Mouse (Mus musculus) neural tube, embryonic 13.5 days (tissue): Measurements from ENCODE around the gene Rbfox1. TPM values are rescaled to one million over a fixed set of nuclear protein-coding genes. Genes with fewer than 3 reads are reported as not detected.
A peak's percentile ranks its signal among the peaks of the same experiment; 100 is the strongest.

Source experiments
- ATAC-seq: fragments of 200-750 bp; cut with Nextera tagmentation; 2 replicates; pipeline ENCODE4 v1.8.0; 2017; ENCODE audit warnings: low read depth, mild to moderate bottlenecking, moderate TSS enrichment, moderate library complexity
- H3K27ac ChIP-seq: fragments of 300-500 bp; sonication (generic); replicated peaks from 2 replicates; pipeline ENCODE4 v1.5.1; 2015; ENCODE audit warnings: moderate library complexity, mild to moderate bottlenecking, inconsistent platforms
- H3K27me3 ChIP-seq: fragments of 300-500 bp; sonication (generic); 2 replicates; pipeline ENCODE4 v1.6.1; 2015; ENCODE audit warnings: mild to moderate bottlenecking, inconsistent platforms
- H3K36me3 ChIP-seq: fragments of 300-500 bp; sonication (generic); 2 replicates; pipeline ENCODE4 v1.6.1; 2015; ENCODE audit warnings: mild to moderate bottlenecking, inconsistent platforms
- H3K4me1 ChIP-seq: fragments of 300-500 bp; sonication (generic); replicated peaks from 2 replicates; pipeline ENCODE4 v1.6.1; 2015; ENCODE audit warnings: inconsistent platforms
- H3K4me2 ChIP-seq: fragments of 300-500 bp; sonication (generic); 2 replicates; pipeline ENCODE4 v1.6.1; 2015; ENCODE audit warnings: inconsistent platforms, mild to moderate bottlenecking, moderate library complexity
- H3K4me3 ChIP-seq: fragments of 300-500 bp; sonication (generic); 2 replicates; pipeline ENCODE4 v1.5.1; 2015; ENCODE audit warnings: mild to moderate bottlenecking, inconsistent platforms
- H3K9ac ChIP-seq: fragments of 300-500 bp; sonication (generic); 2 replicates; pipeline ENCODE4 v1.6.1; 2015; ENCODE audit warnings: moderate library complexity, mild to moderate bottlenecking, inconsistent platforms
- H3K9me3 ChIP-seq: fragments of 300-500 bp; sonication (generic); 2 replicates; pipeline ENCODE4 v1.6.1; 2016; ENCODE audit warnings: inconsistent platforms
- WGBS: fragments of 180-500 bp; shearing (Covaris S2); methylation state at CpG from one replicate; pipeline ENCODE4 v1.1.7; 2015; 5-methylcytosine and 5-hydroxymethylcytosine counted together
- polyA plus RNA-seq: library from polyadenylated mRNA; unstranded; fragments of >200 nt; fragmentation: Nextera tagmentation; extraction: Ambion mirVana; gene quantifications from 2 replicates; pipeline ENCODE4 v1.2.1, GENCODE M21; 2015

Rbfox1 gene
- polyA plus RNA-seq, 1 experiment from 2014 or later, result 229 TPM

DNA sequence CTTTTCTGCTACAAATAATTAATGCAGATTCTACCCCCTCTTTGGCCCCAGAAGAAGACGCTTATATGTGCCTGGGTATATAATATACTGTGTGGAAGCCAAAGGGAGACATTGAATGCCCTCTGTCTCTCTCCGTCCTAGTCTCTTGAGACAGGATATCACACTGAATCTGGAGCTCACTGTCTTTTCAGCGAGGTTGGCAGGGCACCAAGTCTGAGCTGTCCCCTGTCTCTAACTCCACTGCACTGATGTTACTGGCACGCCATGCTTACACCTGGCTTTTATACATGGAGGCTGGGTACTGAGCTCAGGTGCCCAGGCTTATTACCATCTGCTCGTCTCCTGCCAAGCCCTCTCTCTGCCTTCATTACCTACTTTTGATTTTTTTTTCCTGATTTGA is 1343.1 kb downstream of the Rbfox1 start:
- peaks cover 18% of the 10 kb centered on the region for H3K36me3 ChIP-seq
- peaks cover 7% of the 10 kb centered on the region; the same call in 1 of the 2 replicates for H3K4me1 ChIP-seq
- no peak for ATAC-seq
- no peaks in the 10 kb centered on the region for H3K27me3 ChIP-seq
- WGBS, result 68% methylated on average over 5 of the region's 5 CpGs
- H3K9ac ChIP-seq, result no peak overlapping the region
- no peak overlapping the region for H3K4me2 ChIP-seq
- no peaks in the 10 kb centered on the region for H3K9me3 ChIP-seq
- H3K4me3 ChIP-seq, result no peak overlapping the region
- no peak overlapping the region for H3K27ac ChIP-seq

- no peak overlapping the region for H3K27ac ChIP-seq
- H3K27me3 ChIP-seq, result no peaks in the 10 kb centered on the region
- H3K36me3 ChIP-seq, result peaks cover 16% of the 10 kb centered on the region
- no peak overlapping the region for H3K9ac ChIP-seq
- peaks cover 7% of the 10 kb centered on the region; the same call in 1 of the 2 replicates for H3K4me1 ChIP-seq
- no peak for ATAC-seq
- 79% methylated on average over 4 of the region's 4 CpGs for WGBS
- no peak overlapping the region for H3K4me2 ChIP-seq
- H3K9me3 ChIP-seq, result no peaks in the 10 kb centered on the region
- H3K4me3 ChIP-seq, result no peak overlapping the region
Observed at GRCm38 (mm10) chr16:7229232-7229631, 1344.1 kb downstream of the Rbfox1 start.

GRCm38 (mm10) chr16:7241627-7242026 is 1356.5 kb downstream of the Rbfox1 start:
- Histone ChIP-seq H3K4me3 (no peak overlapping the region), H3K9me3 (no peaks in the 10 kb centered on the region), H3K9ac (no peak overlapping the region), H3K4me2 (no peak overlapping the region), H3K4me1 (peaks cover 23% of the 10 kb centered on the region), H3K27ac (0 out of 2 replicates have a peak overlapping the region, but pooled peaks have one; percentile 33), H3K27me3 (no peaks in the 10 kb centered on the region), H3K36me3 (peaks cover 6% of the 10 kb centered on the region; the same call in 1 of the 2 replicates)
- ATAC-seq, result no peak
- whole genome bisulfite sequencing, result 77% methylated on average over 3 of the region's 3 CpGs

DNA sequence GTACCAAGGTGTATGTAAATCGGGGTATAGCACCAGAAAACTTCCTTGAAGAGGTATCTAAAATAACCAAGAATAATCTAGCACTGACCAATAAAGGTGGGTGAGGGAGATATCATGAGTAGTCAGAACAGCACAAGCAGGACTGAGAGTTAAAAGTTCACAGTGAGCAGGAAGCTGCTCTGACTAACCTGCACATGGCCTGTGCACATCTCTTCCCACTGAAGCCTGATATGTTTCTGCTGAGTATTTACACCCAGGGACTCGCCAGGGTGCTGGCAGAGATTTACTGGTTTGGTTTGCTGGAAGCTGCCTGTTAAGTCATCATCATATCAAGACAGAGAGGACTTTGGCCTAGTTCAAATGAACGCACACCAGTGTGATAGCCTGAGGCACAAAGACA is 1357.3 kb downstream of the Rbfox1 start:
- no peak overlapping the region for H3K4me2 ChIP-seq
- no peak for ATAC-seq
- H3K27me3 ChIP-seq, result no peaks in the 10 kb centered on the region
- H3K4me3 ChIP-seq, result no peak overlapping the region
- peaks cover 23% of the 10 kb centered on the region for H3K4me1 ChIP-seq
- WGBS, result 88% methylated on average over 3 of the region's 3 CpGs
- H3K9me3 ChIP-seq, result no peaks in the 10 kb centered on the region
- H3K9ac ChIP-seq, result no peak overlapping the region
- peaks cover 6% of the 10 kb centered on the region; the same call in 1 of the 2 replicates for H3K36me3 ChIP-seq
- H3K27ac ChIP-seq, result no peak overlapping the region

- WGBS, result 92% methylated on average over 1 of the region's 1 CpGs
Observed at GRCm38 (mm10) chr16:7244382-7244781, 1359.2 kb downstream of the Rbfox1 start.

GRCm38 (mm10) chr16:7251696-7252095 is 1366.5 kb downstream of the Rbfox1 start:
- Histone ChIP-seq H3K4me3 (no peak overlapping the region), H3K4me1 (peaks cover 12% of the 10 kb centered on the region), H3K4me2 (no peak overlapping the region), H3K36me3 (no peaks in the 10 kb centered on the region), H3K9me3 (no peaks in the 10 kb centered on the region), H3K27me3 (no peaks in the 10 kb centered on the region), H3K9ac (no peak overlapping the region), H3K27ac (0 out of 2 replicates have a peak overlapping the region, but pooled peaks have one; percentile 28)
- 47% methylated on average over 4 of the region's 4 CpGs for WGBS
- no peak for ATAC-seq

More at GRCm38 (mm10) chr16:7244382-7244781, 1359.2 kb downstream of the Rbfox1 start:
- Histone ChIP-seq H3K4me2 (no peak overlapping the region), H3K9ac (no peak overlapping the region), H3K4me1 (peaks cover 21% of the 10 kb centered on the region), H3K36me3 (peaks cover 6% of the 10 kb centered on the region; the same call in 1 of the 2 replicates), H3K27me3 (no peaks in the 10 kb centered on the region), H3K9me3 (no peaks in the 10 kb centered on the region), H3K27ac (no peak overlapping the region), H3K4me3 (no peak overlapping the region)
- no peak for ATAC-seq

DNA sequence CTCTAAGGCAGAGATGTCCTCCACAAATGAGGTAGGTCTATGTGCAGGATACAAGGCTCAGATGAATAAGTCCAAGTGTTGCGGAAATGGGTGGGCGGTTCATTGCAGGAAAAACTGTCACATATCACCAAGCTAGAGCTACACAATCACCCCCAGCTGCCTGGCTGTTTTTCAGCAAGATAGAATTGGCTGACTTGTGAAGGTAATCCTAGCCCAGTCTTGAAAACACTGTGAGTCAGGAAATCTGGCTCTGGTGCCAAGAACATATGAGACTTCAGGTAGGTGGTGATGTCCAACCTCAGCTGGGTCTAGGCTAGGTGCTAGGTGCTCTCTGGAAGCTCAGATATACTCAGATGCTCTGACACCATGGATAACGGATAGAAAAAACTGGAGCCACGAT is 1372.2 kb downstream of the Rbfox1 start:
- no peak overlapping the region for H3K9ac ChIP-seq
- no peaks in the 10 kb centered on the region for H3K36me3 ChIP-seq
- WGBS, result 96% methylated on average over 4 of the region's 4 CpGs
- H3K4me2 ChIP-seq, result no peak overlapping the region
- no peak overlapping the region for H3K4me3 ChIP-seq
- H3K4me1 ChIP-seq, result no peaks in the 10 kb centered on the region
- no peak for ATAC-seq
- no peaks in the 10 kb centered on the region for H3K9me3 ChIP-seq
- H3K27ac ChIP-seq, result no peak overlapping the region
- H3K27me3 ChIP-seq, result no peaks in the 10 kb centered on the region

DNA sequence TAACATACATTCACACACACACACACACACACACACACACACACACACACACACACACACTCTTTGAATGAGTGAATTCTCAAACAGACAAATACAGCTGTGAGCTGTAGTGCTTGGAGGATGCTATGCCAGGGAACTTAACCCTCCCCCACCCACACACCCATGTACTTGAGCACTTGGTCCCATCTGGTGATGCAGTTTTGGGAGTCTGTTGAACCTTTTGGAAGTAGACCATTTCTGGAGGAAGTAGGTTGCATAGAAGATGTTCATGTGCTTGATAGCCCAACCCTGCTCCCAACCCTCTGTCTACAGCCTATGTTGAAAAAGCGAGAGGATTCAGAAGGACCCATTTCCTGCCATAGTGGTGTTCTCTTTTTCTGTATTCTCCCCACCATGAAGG is 1378.1 kb downstream of the Rbfox1 start:
- peaks cover 12% of the 10 kb centered on the region for H3K4me1 ChIP-seq
- no peak overlapping the region for H3K4me3 ChIP-seq
- no peaks in the 10 kb centered on the region for H3K9me3 ChIP-seq
- no peak overlapping the region for H3K9ac ChIP-seq
- H3K27ac ChIP-seq, result no peak overlapping the region
- no peak overlapping the region for H3K4me2 ChIP-seq
- ATAC-seq, result no peak
- WGBS, result 89% methylated on average over 1 of the region's 1 CpGs
- no peaks in the 10 kb centered on the region for H3K36me3 ChIP-seq
- H3K27me3 ChIP-seq, result no peaks in the 10 kb centered on the region

GRCm38 (mm10) chr16:7265715-7266114 is 1380.6 kb downstream of the Rbfox1 start:
- Histone ChIP-seq H3K27me3 (no peaks in the 10 kb centered on the region), H3K4me3 (no peak overlapping the region), H3K4me1 (peaks cover 16% of the 10 kb centered on the region), H3K9ac (no peak overlapping the region), H3K4me2 (no peak overlapping the region), H3K9me3 (no peaks in the 10 kb centered on the region), H3K27ac (no peak overlapping the region), H3K36me3 (no peaks in the 10 kb centered on the region)
- ATAC-seq, result no peak

DNA sequence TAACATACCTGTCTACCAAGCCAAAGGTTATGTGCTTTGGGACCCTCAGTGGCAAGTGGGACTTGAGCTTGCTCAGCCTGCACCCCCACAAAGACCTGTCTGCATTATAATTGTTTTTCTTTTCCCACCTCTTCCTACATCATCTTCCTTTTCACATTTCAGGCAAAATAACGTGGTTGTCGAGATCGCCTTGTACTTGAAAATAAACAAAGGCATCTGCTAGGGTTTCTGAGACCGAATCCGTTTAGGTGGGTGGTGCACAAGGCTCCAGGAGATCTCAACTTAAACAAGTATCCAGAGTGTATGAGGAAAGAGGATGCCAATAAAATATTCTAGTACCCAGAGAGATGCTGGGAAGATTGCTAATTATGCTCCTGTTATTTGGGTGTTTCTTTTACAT is 1390.3 kb downstream of the Rbfox1 start:
- H3K4me3 ChIP-seq, result no peak overlapping the region
- H3K27ac ChIP-seq, result no peak overlapping the region
- no peaks in the 10 kb centered on the region for H3K27me3 ChIP-seq
- no peaks in the 10 kb centered on the region for H3K9me3 ChIP-seq
- WGBS, result 92% methylated on average over 5 of the region's 5 CpGs
- peaks cover 14% of the 10 kb centered on the region for H3K36me3 ChIP-seq
- no peak for ATAC-seq
- no peak overlapping the region for H3K4me2 ChIP-seq
- H3K9ac ChIP-seq, result no peak overlapping the region
- 0 out of 2 replicates have a peak, but pooled peaks cover 10% of the 10 kb centered on the region for H3K4me1 ChIP-seq

DNA sequence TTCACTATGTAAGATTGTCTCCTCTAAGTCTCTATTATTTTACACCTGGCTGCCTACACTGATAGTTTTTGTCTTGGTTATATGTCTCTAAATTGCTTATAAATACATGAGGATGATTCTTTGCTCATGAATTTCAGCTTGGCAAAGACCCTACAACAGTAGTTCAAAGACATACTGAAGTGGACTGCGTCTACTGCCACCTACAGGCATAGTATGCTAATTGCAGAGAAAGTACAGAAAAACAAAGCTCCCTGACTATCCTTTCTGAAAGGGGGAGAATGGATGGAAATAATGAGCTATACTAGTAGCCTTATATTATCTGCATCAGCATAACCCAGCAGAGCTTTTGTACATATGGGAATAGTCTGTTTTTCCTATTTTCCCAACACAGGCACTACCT is 1390.7 kb downstream of the Rbfox1 start:
- ATAC-seq, result no peak
- Histone ChIP-seq H3K4me3 (no peak overlapping the region), H3K9ac (no peak overlapping the region), H3K4me1 (0 out of 2 replicates have a peak, but pooled peaks cover 10% of the 10 kb centered on the region), H3K9me3 (no peaks in the 10 kb centered on the region), H3K27ac (no peak overlapping the region), H3K4me2 (no peak overlapping the region), H3K27me3 (no peaks in the 10 kb centered on the region), H3K36me3 (peaks cover 14% of the 10 kb centered on the region)
- WGBS, result 50% methylated on average over 1 of the region's 1 CpGs

GRCm38 (mm10) chr16:7279544-7279943 is 1394.4 kb downstream of the Rbfox1 start:
- Histone ChIP-seq H3K4me2 (no peak overlapping the region), H3K27ac (peak overlapping the region; percentile 62), H3K36me3 (peaks cover 14% of the 10 kb centered on the region), H3K4me3 (no peak overlapping the region), H3K9ac (no peak overlapping the region), H3K27me3 (no peaks in the 10 kb centered on the region), H3K9me3 (no peaks in the 10 kb centered on the region), H3K4me1 (0 out of 2 replicates have a peak, but pooled peaks cover 10% of the 10 kb centered on the region)
- WGBS, result 52% methylated on average over 5 of the region's 5 CpGs
- ATAC-seq, result no peak

DNA sequence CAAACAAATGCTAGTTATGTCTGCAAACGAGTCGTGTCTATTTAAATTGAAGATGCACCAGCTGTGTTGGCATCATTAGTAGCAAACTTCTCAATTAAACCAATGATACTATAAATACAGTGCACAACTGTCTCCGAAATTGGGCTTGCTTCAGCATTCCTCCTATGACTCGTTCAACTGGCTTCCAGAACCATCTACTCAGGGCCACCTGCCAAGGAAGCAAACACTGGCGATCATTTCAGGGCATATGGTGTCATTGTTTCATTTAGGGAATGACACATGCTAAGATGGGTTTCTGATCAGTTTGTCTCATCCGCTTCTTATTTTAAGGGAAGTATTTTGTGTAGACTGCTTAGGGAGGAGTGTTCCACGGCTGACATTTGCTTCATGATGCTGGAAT is 1397.1 kb downstream of the Rbfox1 start:
- H3K27me3 ChIP-seq, result no peaks in the 10 kb centered on the region
- no peaks in the 10 kb centered on the region for H3K9me3 ChIP-seq
- no peak for ATAC-seq
- no peak overlapping the region for H3K4me2 ChIP-seq
- no peak overlapping the region for H3K9ac ChIP-seq
- H3K4me1 ChIP-seq, result 0 out of 2 replicates have a peak, but pooled peaks cover 10% of the 10 kb centered on the region
- WGBS, result 72% methylated on average over 7 of the region's 7 CpGs
- H3K27ac ChIP-seq, result no peak overlapping the region
- H3K36me3 ChIP-seq, result peaks cover 14% of the 10 kb centered on the region
- H3K4me3 ChIP-seq, result no peak overlapping the region
